Mouse (Mus musculus): ENCODE data around the gene Cda. TPM values are rescaled to one million over a fixed set of nuclear protein-coding genes. Genes with fewer than 3 reads are reported as not detected.
A peak's percentile ranks its signal among the peaks of the same experiment; 100 is the strongest.

Gene Cda
- polyA plus RNA-seq, 1 experiment = 0.24 TPM

GRCm38 (mm10) chr4:138316369-138316768 is 51.4 kb downstream of the Cda start:
- TF ChIP-seq POLR2A (IDR thresholded peaks at IDR 0.05; ENCODE audit: control insufficient read depth, extremely low read depth, insufficient read depth, low read length, poor library complexity) (no peak), CTCF (IDR thresholded peaks at IDR 0.05; ENCODE audit: borderline replicate concordance, control insufficient read depth, extremely low read depth, insufficient read depth, low read length, poor library complexity) (peak; percentile 62; the same call in 1 of the 2 replicates)

GRCm38 (mm10) chr4:138315781-138316180 is 52.0 kb downstream of the Cda start:
- 84% methylated on average over 9 of the region's 9 CpGs for WGBS
- no peaks in the 10 kb centered on the region for H3K27me3 ChIP-seq (ENCODE audit: control insufficient read depth, insufficient read depth, low read length)
- no peak for DNase-seq
- H3K27ac ChIP-seq (ENCODE audit: control insufficient read depth, insufficient read depth, low read length) = no peak overlapping the region
- no peak overlapping the region for H3K4me3 ChIP-seq (ENCODE audit: control insufficient read depth, insufficient read depth, low read length)
- TF ChIP-seq CTCF (IDR thresholded peaks at IDR 0.05; ENCODE audit: borderline replicate concordance, control insufficient read depth, extremely low read depth, insufficient read depth, low read length, poor library complexity) (peak; percentile 75), POLR2A (IDR thresholded peaks at IDR 0.05; ENCODE audit: control insufficient read depth, extremely low read depth, insufficient read depth, low read length, poor library complexity) (no peak)
- no peaks in the 10 kb centered on the region for H3K4me1 ChIP-seq (replicated peaks; ENCODE audit: control insufficient read depth, insufficient read depth, low read length)
- peaks cover 17% of the 10 kb centered on the region for H3K36me3 ChIP-seq (ENCODE audit: control insufficient read depth, insufficient read depth, low read length)

More at GRCm38 (mm10) chr4:138316369-138316768, 51.4 kb downstream of the Cda start:
- Histone ChIP-seq H3K27ac (ENCODE audit: control insufficient read depth, insufficient read depth, low read length) (no peak overlapping the region), H3K4me1 (replicated peaks; ENCODE audit: control insufficient read depth, insufficient read depth, low read length) (no peaks in the 10 kb centered on the region), H3K36me3 (ENCODE audit: control insufficient read depth, insufficient read depth, low read length) (peaks cover 17% of the 10 kb centered on the region), H3K27me3 (ENCODE audit: control insufficient read depth, insufficient read depth, low read length) (no peaks in the 10 kb centered on the region), H3K4me3 (ENCODE audit: control insufficient read depth, insufficient read depth, low read length) (no peak overlapping the region)
- DNase-seq = no peak
- WGBS = 95% methylated on average over 6 of the region's 6 CpGs

- no peak for DNase-seq
- Histone ChIP-seq H3K27ac (ENCODE audit: control insufficient read depth, insufficient read depth, low read length) (no peak overlapping the region), H3K4me3 (ENCODE audit: control insufficient read depth, insufficient read depth, low read length) (no peak overlapping the region), H3K4me1 (replicated peaks; ENCODE audit: control insufficient read depth, insufficient read depth, low read length) (no peaks in the 10 kb centered on the region), H3K27me3 (ENCODE audit: control insufficient read depth, insufficient read depth, low read length) (no peaks in the 10 kb centered on the region), H3K36me3 (ENCODE audit: control insufficient read depth, insufficient read depth, low read length) (peaks cover 30% of the 10 kb centered on the region)
- TF ChIP-seq CTCF (IDR thresholded peaks at IDR 0.05; ENCODE audit: borderline replicate concordance, control insufficient read depth, extremely low read depth, insufficient read depth, low read length, poor library complexity) (no peak), POLR2A (IDR thresholded peaks at IDR 0.05; ENCODE audit: control insufficient read depth, extremely low read depth, insufficient read depth, low read length, poor library complexity) (no peak)
- 93% methylated on average over 4 of the region's 4 CpGs for WGBS
These were observed 54.0 kb downstream of the Cda start for GRCm38 (mm10) chr4:138313795-138314194.

GRCm38 (mm10) chr4:138313021-138313420 is 54.8 kb downstream of the Cda start:
- DNase-seq = no peak
- no peaks in the 10 kb centered on the region for H3K4me1 ChIP-seq (replicated peaks; ENCODE audit: control insufficient read depth, insufficient read depth, low read length)
- 97% methylated on average over 11 of the region's 11 CpGs for WGBS
- H3K27ac ChIP-seq (ENCODE audit: control insufficient read depth, insufficient read depth, low read length) = no peak overlapping the region
- H3K4me3 ChIP-seq (ENCODE audit: control insufficient read depth, insufficient read depth, low read length) = no peak overlapping the region
- no peak for TF ChIP-seq CTCF (IDR thresholded peaks at IDR 0.05; ENCODE audit: borderline replicate concordance, control insufficient read depth, extremely low read depth, insufficient read depth, low read length, poor library complexity)
- no peak for TF ChIP-seq POLR2A (IDR thresholded peaks at IDR 0.05; ENCODE audit: control insufficient read depth, extremely low read depth, insufficient read depth, low read length, poor library complexity)
- no peaks in the 10 kb centered on the region for H3K27me3 ChIP-seq (ENCODE audit: control insufficient read depth, insufficient read depth, low read length)
- H3K36me3 ChIP-seq (ENCODE audit: control insufficient read depth, insufficient read depth, low read length) = peaks cover 30% of the 10 kb centered on the region

- TF ChIP-seq POLR2A (IDR thresholded peaks at IDR 0.05; ENCODE audit: control insufficient read depth, extremely low read depth, insufficient read depth, low read length, poor library complexity) = no peak
- TF ChIP-seq CTCF (IDR thresholded peaks at IDR 0.05; ENCODE audit: borderline replicate concordance, control insufficient read depth, extremely low read depth, insufficient read depth, low read length, poor library complexity) = no peak
- WGBS = 95% methylated on average over 3 of the region's 3 CpGs
- peaks cover 30% of the 10 kb centered on the region for H3K36me3 ChIP-seq (ENCODE audit: control insufficient read depth, insufficient read depth, low read length)
- H3K27me3 ChIP-seq (ENCODE audit: control insufficient read depth, insufficient read depth, low read length) = no peaks in the 10 kb centered on the region
- H3K4me3 ChIP-seq (ENCODE audit: control insufficient read depth, insufficient read depth, low read length) = no peak overlapping the region
- no peak for DNase-seq
- no peak overlapping the region for H3K27ac ChIP-seq (ENCODE audit: control insufficient read depth, insufficient read depth, low read length)
- H3K4me1 ChIP-seq (replicated peaks; ENCODE audit: control insufficient read depth, insufficient read depth, low read length) = no peaks in the 10 kb centered on the region
These were observed 55.7 kb downstream of the Cda start for GRCm38 (mm10) chr4:138312105-138312504.

- 83% methylated on average over 8 of the region's 8 CpGs for WGBS
These were observed 56.2 kb downstream of the Cda start for GRCm38 (mm10) chr4:138311595-138311994.

More at GRCm38 (mm10) chr4:138311595-138311994, 56.2 kb downstream of the Cda start:
- Histone ChIP-seq H3K27me3 (ENCODE audit: control insufficient read depth, insufficient read depth, low read length) (no peaks in the 10 kb centered on the region), H3K36me3 (ENCODE audit: control insufficient read depth, insufficient read depth, low read length) (peaks cover 27% of the 10 kb centered on the region), H3K27ac (ENCODE audit: control insufficient read depth, insufficient read depth, low read length) (no peak overlapping the region), H3K4me1 (replicated peaks; ENCODE audit: control insufficient read depth, insufficient read depth, low read length) (no peaks in the 10 kb centered on the region), H3K4me3 (ENCODE audit: control insufficient read depth, insufficient read depth, low read length) (no peak overlapping the region)
- TF ChIP-seq POLR2A (IDR thresholded peaks at IDR 0.05; ENCODE audit: control insufficient read depth, extremely low read depth, insufficient read depth, low read length, poor library complexity) (no peak), CTCF (IDR thresholded peaks at IDR 0.05; ENCODE audit: borderline replicate concordance, control insufficient read depth, extremely low read depth, insufficient read depth, low read length, poor library complexity) (peak; percentile 72; the same call in 1 of the 2 replicates)
- peak; percentile 59 for DNase-seq

Data from thymus, adult 2 months (tissue).